Mouse (Mus musculus) thymus, adult 2 months (tissue): ENCODE results near the gene Dpp6. TPM values are rescaled to one million over a fixed set of nuclear protein-coding genes. Genes with fewer than 3 reads are reported as not detected.
A peak's percentile ranks its signal among the peaks of the same experiment; 100 is the strongest.

Experiments used
- DNase-seq: peaks from one replicate; pipeline ENCODE4 v3.0.0; 2021
- H3K27ac ChIP-seq: fragments of 200-500 bp; 2 replicates; pipeline ENCODE4 v1.5.1; 2012; ENCODE audit warnings: low read length, control low read depth; ENCODE audit not compliant: control insufficient read depth, insufficient read depth
- H3K27me3 ChIP-seq: fragments of 200-500 bp; 2 replicates; pipeline ENCODE4 v1.6.1; 2012; ENCODE audit warnings: mild to moderate bottlenecking, low read length, moderate library complexity, mixed read lengths; ENCODE audit not compliant: control insufficient read depth, insufficient read depth
- H3K36me3 ChIP-seq: fragments of 200-500 bp; 2 replicates; pipeline ENCODE4 v1.6.1; 2012; ENCODE audit warnings: mild to moderate bottlenecking, low read length, moderate library complexity; ENCODE audit not compliant: control insufficient read depth, insufficient read depth
- H3K4me1 ChIP-seq: fragments of 200-500 bp; replicated peaks from 2 replicates; pipeline ENCODE4 v1.6.1; 2012; ENCODE audit warnings: low read length; ENCODE audit not compliant: control insufficient read depth, insufficient read depth
- H3K4me3 ChIP-seq: fragments of 200-500 bp; 2 replicates; pipeline ENCODE4 v1.5.1; 2012; ENCODE audit warnings: mild to moderate bottlenecking, low read length, control low read depth, moderate library complexity; ENCODE audit not compliant: control insufficient read depth, insufficient read depth
- CTCF ChIP-seq: fragments of 200-500 bp; IDR thresholded peaks from 2 replicates; pipeline ENCODE4 v1.5.1; 2012; ENCODE audit warnings: mild to moderate bottlenecking, control low read depth, low read length, moderate library complexity, borderline replicate concordance; ENCODE audit not compliant: control insufficient read depth, poor library complexity, insufficient read depth; ENCODE audit errors: extremely low read depth
- POLR2A ChIP-seq: fragments of 200-500 bp; IDR thresholded peaks from 2 replicates; pipeline ENCODE4 v1.6.1; 2012; ENCODE audit warnings: mild to moderate bottlenecking, low read length, control low read depth, moderate library complexity; ENCODE audit not compliant: control insufficient read depth, poor library complexity, insufficient read depth; ENCODE audit errors: extremely low read depth
- WGBS: fragments of 180-500 bp; shearing (Covaris S2); methylation state at CpG from one replicate; pipeline ENCODE4 v1.1.7; 2018; 5-methylcytosine and 5-hydroxymethylcytosine counted together
- polyA plus RNA-seq: library from polyadenylated mRNA; depleted of rRNA; stranded (reverse); fragments of >200 nt; gene quantifications from 2 replicates; pipeline ENCODE4 v1.2.3, GENCODE M21; 2012

Dpp6 gene
- polyA plus RNA-seq, 1 experiment, result 4.8 TPM

DNA sequence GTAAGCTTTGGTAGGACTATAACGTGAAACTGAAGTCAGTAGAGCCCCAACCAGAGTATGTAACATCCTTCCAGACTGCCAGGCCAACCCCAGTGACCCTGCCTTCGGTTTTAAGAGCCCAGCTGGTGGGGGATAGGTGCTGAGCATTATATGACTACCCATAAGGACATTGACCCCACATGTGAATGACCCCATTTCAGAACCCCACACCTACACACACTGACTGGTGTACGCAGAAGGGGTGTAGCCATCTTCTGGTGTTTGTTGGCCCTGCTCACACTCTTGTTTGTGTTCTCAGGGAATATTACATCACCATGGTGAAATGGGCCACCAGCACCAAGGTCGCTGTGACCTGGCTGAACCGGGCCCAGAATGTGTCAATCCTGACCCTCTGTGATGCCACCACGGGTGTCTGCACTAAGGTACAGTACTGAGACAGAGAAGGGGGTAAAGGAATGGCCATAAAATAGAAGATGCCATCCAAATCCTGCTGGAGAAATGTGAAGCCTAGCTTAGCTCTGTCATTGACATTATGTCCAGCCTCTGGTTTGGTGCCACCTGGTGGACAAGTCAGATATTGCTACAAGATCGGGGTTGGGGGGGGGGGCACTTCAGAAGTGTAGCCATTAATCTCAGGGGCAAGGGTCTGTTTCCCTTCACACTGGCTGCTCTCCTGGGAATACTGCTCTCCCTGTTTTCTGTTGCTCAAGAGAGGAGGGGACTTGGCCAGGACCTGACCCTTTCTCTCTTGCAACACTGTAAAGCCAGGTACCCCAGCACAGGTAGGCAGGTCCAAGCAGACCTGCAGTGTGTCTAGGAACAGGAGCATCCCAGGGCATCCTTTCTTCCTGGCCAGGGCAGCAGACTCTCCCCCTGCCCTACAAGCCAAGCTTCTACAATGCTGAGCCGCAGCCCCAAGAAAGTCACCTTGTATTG lies 835.1 kb downstream of the Dpp6 start:
- no peaks in the 10 kb centered on the region for H3K4me1 ChIP-seq
- H3K27ac ChIP-seq, result no peak overlapping the region
- H3K36me3 ChIP-seq, result no peaks in the 10 kb centered on the region
- H3K27me3 ChIP-seq, result no peaks in the 10 kb centered on the region
- whole genome bisulfite sequencing, result 56% methylated on average over 8 of the region's 8 CpGs
- peak; percentile 14 for DNase-seq
- TF ChIP-seq CTCF (no peak), POLR2A (no peak)
- H3K4me3 ChIP-seq, result no peak overlapping the region

DNA sequence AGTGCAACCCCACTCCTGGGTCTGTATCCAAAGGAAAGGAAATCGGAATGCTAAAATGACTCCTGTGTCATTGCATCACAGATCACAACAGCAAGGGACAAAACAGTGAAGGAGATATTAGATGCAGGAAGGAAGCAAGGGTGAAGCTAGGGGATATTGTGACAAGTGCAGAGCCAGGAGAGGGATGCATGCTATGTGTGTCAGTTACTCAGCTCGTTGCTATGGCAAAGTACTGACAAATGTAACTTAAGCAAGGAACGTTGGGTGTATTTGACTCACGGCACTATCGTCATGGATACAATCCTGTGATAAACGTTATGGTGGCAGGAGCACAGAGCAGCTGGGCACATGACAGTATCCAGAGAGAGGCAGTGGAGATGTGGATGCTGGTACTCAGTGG lies 839.1 kb downstream of the Dpp6 start:
- Histone ChIP-seq H3K4me1 (no peaks in the 10 kb centered on the region), H3K27ac (no peak overlapping the region), H3K27me3 (no peaks in the 10 kb centered on the region), H3K36me3 (no peaks in the 10 kb centered on the region), H3K4me3 (no peak overlapping the region)
- TF ChIP-seq POLR2A (no peak), CTCF (no peak)
- DNase-seq, result no peak
- 82% methylated on average over 6 of the region's 6 CpGs for WGBS

DNA sequence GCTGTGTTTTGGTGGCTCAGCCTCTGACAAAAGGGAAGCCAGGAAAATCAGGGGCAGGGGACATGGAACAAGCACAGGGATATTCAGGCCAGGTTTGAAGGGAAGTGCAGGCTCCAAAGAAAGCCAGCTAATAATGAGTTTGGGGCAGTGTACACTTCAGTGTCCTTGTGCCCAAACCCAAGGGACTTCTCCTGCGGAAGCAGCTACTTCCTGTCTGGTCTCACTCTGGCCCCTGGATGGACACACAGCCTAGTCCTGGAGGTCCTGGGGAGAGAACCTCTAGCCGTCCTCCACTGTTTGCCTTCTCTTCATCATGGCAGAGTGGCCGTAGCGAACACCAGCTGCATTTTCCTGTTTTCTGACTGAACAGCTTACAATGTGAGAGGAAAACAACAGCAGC lies 840.7 kb downstream of the Dpp6 start:
- WGBS, result 49% methylated on average over 4 of the region's 4 CpGs
- H3K4me3 ChIP-seq, result no peak overlapping the region
- H3K27ac ChIP-seq, result no peak overlapping the region
- H3K27me3 ChIP-seq, result no peaks in the 10 kb centered on the region
- H3K4me1 ChIP-seq, result no peaks in the 10 kb centered on the region
- TF ChIP-seq CTCF (no peak), POLR2A (no peak)
- no peak for DNase-seq
- no peaks in the 10 kb centered on the region for H3K36me3 ChIP-seq

DNA sequence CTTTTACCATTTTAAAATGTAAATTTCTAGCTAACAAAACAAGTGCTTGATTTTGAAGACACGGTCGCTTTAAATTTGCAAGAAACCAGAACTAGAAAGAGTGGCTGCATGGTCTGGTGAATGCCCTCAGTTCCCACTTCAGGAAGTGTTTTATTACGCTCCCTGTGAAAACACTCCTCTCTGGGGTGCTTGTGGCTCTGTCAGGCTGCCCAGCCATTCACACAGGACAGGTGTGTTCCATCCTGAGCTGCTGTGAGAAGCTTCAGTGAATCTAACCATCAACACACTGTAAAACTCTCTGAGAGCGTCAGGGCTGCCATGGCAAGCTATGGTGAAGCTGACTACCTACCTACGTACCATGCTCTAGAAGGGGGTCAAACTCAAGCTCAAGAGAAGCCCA lies 841.2 kb downstream of the Dpp6 start:
- no peak for TF ChIP-seq CTCF
- TF ChIP-seq POLR2A, result no peak
- no peak for DNase-seq
- WGBS, result 38% methylated on average over 5 of the region's 5 CpGs
- no peaks in the 10 kb centered on the region for H3K36me3 ChIP-seq
- no peaks in the 10 kb centered on the region for H3K27me3 ChIP-seq
- no peak overlapping the region for H3K27ac ChIP-seq
- H3K4me3 ChIP-seq, result no peak overlapping the region
- no peaks in the 10 kb centered on the region for H3K4me1 ChIP-seq

DNA sequence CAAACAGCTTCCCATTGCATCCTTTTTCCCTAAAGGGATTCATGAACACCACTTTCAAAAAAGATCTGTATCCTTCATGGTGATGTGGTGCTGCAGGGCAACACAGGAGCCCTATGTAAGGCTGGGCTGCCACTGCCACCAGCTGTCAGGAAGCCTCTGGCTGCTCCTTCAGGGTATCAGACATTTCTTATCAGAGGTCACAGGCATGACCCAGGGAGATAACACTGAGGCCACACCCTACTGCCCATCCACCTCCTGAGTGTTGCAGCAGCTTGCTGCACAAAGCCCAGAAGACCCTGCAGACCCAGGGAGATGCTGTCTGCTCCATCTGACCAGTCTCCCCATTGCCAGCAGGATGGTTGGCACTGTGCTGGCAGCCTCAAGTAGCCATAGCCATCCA lies 841.6 kb downstream of the Dpp6 start:
- TF ChIP-seq POLR2A (no peak), CTCF (no peak)
- no peak for DNase-seq
- Histone ChIP-seq H3K27me3 (no peaks in the 10 kb centered on the region), H3K4me1 (no peaks in the 10 kb centered on the region), H3K27ac (no peak overlapping the region), H3K4me3 (no peak overlapping the region), H3K36me3 (no peaks in the 10 kb centered on the region)

DNA sequence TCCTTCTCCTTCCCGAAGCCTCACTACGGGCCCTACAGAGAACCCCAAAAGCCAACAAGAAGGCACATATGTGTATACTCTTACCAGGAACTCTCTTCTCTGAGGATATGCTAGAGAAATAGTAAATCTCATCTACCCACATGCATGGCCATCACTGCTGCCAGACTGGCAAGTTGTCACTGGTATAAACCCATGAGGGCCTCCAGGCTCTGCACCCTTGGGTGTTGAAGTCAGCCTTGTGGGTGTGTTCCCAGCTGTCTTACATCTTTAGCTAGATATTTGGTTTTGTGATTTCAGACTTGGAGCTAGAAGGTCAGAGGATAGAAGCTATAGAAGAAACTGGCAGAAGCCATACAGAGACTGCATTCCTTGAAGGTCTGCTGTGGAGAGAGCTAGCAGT lies 842.0 kb downstream of the Dpp6 start:
- no peak for DNase-seq
- TF ChIP-seq CTCF, result no peak
- TF ChIP-seq POLR2A, result no peak
- Histone ChIP-seq H3K4me3 (no peak overlapping the region), H3K36me3 (no peaks in the 10 kb centered on the region), H3K27ac (no peak overlapping the region), H3K27me3 (no peaks in the 10 kb centered on the region), H3K4me1 (no peaks in the 10 kb centered on the region)
- 94% methylated on average over 2 of the region's 2 CpGs for WGBS
